Mouse (Mus musculus) midbrain, embryonic 10.5 days (tissue): ENCODE data around the gene Nadk2. TPM values are rescaled to one million over a fixed set of nuclear protein-coding genes. Genes with fewer than 3 reads are reported as not detected.

ENCODE experiments used
- DNase-seq: peaks from one replicate; pipeline ENCODE4 v3.0.0-alpha.2; 2017; ENCODE audit warnings: low spot score
- H3K27ac ChIP-seq: fragments of 300-500 bp; sonication (generic); replicated peaks from 2 replicates; pipeline ENCODE4 v1.5.1; 2016; ENCODE audit warnings: mild to moderate bottlenecking
- H3K27me3 ChIP-seq: fragments of 300-500 bp; sonication (generic); 2 replicates; pipeline ENCODE4 v1.6.1; 2016; ENCODE audit warnings: low read depth, mild to moderate bottlenecking; ENCODE audit not compliant: poor library complexity, severe bottlenecking
- H3K36me3 ChIP-seq: fragments of 300-500 bp; sonication (generic); 2 replicates; pipeline ENCODE4 v1.6.1; 2016; ENCODE audit warnings: mild to moderate bottlenecking, moderate library complexity
- H3K4me1 ChIP-seq: fragments of 300-500 bp; sonication (generic); 2 replicates; pipeline ENCODE4 v1.6.1; 2016
- H3K4me3 ChIP-seq: fragments of 300-500 bp; sonication (generic); 2 replicates; pipeline ENCODE4 v1.5.1; 2016; ENCODE audit warnings: mild to moderate bottlenecking, moderate library complexity
- H3K9me3 ChIP-seq: fragments of 300-500 bp; sonication (generic); replicated peaks from 2 replicates; pipeline ENCODE4 v1.6.1; 2016; ENCODE audit warnings: mild to moderate bottlenecking
- WGBS: fragments of 180-500 bp; shearing (Covaris S2); methylation state at CpG from one replicate; pipeline ENCODE4 v1.1.7; 2016; 5-methylcytosine and 5-hydroxymethylcytosine counted together
- polyA plus RNA-seq: library from polyadenylated mRNA; unstranded; fragments of >200 nt; fragmentation: Nextera tagmentation; extraction: Ambion mirVana; gene quantifications from 2 replicates; pipeline ENCODE4 v1.2.1, GENCODE M21; 2016

Gene Nadk2
- polyA plus RNA-seq: 31.8 and 36.1 TPM in 2 replicates

DNA sequence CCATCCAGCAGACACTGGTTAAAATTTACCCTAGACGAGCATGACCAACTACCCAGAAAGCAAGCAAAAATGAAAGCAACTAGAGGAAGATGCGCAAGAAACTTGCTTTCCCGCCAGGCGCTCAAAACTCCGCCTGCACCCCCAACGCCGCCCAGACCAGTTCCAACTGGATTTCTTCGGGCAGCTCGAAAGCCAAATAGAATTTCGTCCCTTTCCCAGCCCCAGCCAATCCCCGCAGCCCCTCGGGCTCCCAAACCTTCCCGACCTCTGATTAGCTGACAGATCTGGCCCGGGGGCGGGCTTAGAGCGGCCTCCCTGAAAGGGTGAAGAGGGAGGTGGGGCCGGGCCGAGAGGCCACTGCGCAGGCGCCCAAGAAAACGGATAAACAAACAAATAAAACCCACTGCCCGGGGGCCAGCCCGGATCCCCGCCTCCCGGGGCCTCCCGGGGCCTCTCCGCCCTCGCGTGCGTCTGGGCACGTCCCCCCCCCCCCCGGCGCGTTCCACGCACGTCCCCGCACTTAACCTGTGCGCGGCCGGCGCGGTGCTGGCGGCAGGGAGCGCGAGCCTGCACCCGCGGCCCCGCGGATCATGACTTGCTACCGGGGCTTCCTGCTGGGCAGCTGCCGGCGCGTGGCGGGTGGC is at the start of gene Nadk2:
Nadk2 (plus strand) TSS at position 349 of the 644 bp plus-strand sequence.
- peak; percentile 99 for DNase-seq
- peak within 1 kb of the TSS; percentile 98 for H3K27ac ChIP-seq
- under 1% methylated on average over 45 of the region's 54 CpGs for WGBS
- H3K4me3 ChIP-seq: peak within 1 kb of the TSS; percentile 97
- no peaks in the 10 kb centered on the region for H3K36me3 ChIP-seq
- H3K27me3 ChIP-seq: no peaks in the 10 kb centered on the region
- H3K9me3 ChIP-seq: no peaks in the 10 kb centered on the region
- H3K4me1 ChIP-seq: peaks cover 56% of the 10 kb centered on the region

DNA sequence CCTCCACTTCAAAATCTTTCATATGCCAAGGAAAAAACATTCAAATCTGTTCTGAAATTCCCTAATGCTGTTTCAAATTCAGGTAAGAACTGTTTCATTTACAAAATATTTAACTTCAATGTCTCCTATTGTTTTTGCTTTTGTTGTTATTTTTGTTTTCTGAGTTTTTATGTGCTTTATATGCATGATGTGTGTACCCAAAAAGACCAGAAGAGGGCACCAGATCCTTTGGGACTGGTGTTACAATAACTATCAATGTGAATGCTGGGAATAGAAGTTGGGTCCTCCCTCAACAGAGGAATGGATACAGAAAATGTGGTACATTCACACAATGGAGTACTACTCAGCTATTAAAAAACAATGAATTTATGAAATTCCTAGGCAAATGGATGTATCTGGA is 15.4 kb upstream of the Nadk2 start:
- no peak for DNase-seq
- Histone ChIP-seq H3K4me3 (no peak overlapping the region), H3K27ac (no peak overlapping the region)

GRCm38 (mm10) chr15:9059856-9060255 is 11.2 kb upstream of the Nadk2 start:
- H3K27ac ChIP-seq: no peak overlapping the region
- no peaks in the 10 kb centered on the region for H3K9me3 ChIP-seq
- DNase-seq: no peak
- no peak overlapping the region for H3K4me3 ChIP-seq
- no peaks in the 10 kb centered on the region for H3K27me3 ChIP-seq
- 83% methylated on average over 2 of the region's 2 CpGs for WGBS
- peaks cover 17% of the 10 kb centered on the region for H3K4me1 ChIP-seq
- H3K36me3 ChIP-seq: no peaks in the 10 kb centered on the region

More for the DNA sequence above, 15.4 kb upstream of the Nadk2 start:
- Histone ChIP-seq H3K4me1 (peaks cover 2% of the 10 kb centered on the region), H3K9me3 (no peaks in the 10 kb centered on the region), H3K36me3 (no peaks in the 10 kb centered on the region), H3K27me3 (no peaks in the 10 kb centered on the region)

DNA sequence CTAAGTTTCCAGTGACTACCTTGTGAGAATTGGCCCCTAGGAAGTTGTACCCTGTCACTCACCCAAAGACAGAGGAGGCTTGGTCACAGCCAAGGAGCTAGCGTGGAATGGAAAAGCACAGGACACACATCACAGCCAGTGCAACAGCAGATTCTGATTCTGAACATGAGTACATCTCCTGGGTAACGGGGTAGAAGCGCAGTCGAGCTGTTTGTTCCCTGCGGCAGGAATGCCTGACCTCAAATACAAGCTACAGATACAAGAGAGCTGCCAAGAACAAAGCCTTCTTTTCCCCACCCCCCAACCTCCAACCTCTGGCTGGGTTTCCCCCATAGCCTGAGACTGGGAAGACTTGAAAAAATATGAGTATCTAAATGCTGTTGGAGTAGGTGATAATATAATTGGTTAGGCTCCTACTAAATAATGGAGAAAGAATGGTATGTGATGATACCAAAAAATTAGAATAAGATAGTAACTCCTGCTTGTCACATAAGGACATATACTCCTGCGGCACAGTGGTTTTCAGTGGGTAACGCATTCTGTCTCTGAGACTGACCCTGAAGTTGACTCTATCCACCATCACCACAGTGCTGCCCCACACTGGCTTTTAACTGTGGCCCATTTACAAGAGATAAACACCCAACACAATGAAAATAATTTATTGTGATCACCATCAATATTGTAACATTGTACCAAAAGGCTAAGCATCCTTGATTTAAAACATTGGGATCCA is 9.7 kb upstream of the Nadk2 start:
- H3K36me3 ChIP-seq: no peaks in the 10 kb centered on the region
- H3K9me3 ChIP-seq: no peaks in the 10 kb centered on the region
- H3K27me3 ChIP-seq: no peaks in the 10 kb centered on the region
- H3K27ac ChIP-seq: peak overlapping the region; percentile 52; the same call in 1 of the 2 replicates
- WGBS: 53% methylated on average over 7 of the region's 7 CpGs
- DNase-seq: peak; percentile 49
- no peak overlapping the region for H3K4me3 ChIP-seq
- H3K4me1 ChIP-seq: peaks cover 17% of the 10 kb centered on the region

- Histone ChIP-seq H3K9me3 (no peaks in the 10 kb centered on the region), H3K27ac (no peak overlapping the region), H3K27me3 (no peaks in the 10 kb centered on the region), H3K4me3 (no peak overlapping the region), H3K36me3 (no peaks in the 10 kb centered on the region), H3K4me1 (peaks cover 37% of the 10 kb centered on the region)
- 93% methylated on average over 4 of the region's 4 CpGs for WGBS
- DNase-seq: no peak
Observed at GRCm38 (mm10) chr15:9068881-9069280, 2.2 kb upstream of the Nadk2 start.

DNA sequence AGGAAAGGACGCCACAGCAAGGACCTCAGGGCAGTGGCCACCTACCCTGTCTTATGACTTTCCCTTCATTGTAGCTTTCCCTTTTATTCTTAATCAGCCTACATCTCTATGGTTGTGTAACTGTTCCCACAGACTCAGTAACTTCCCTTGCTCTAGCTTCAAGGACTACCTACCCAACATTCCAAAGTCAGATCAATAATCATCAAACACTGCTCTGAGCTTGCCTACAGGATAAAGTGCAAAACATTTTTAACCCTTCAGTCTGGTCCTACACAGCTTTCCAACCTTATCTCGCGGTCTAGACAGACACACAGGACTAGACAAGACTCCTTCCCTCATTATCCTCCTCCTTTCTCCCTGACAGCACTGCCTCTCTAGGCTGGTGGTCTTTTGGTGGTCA is 707 bp upstream of the Nadk2 start:
- DNase-seq: no peak
- peak overlapping the region; percentile 97 for H3K4me3 ChIP-seq
- no peaks in the 10 kb centered on the region for H3K36me3 ChIP-seq
- 0% methylated on average over 3 of the region's 3 CpGs for WGBS
- H3K27ac ChIP-seq: peak overlapping the region; percentile 98
- H3K4me1 ChIP-seq: peaks cover 52% of the 10 kb centered on the region
- no peaks in the 10 kb centered on the region for H3K9me3 ChIP-seq
- H3K27me3 ChIP-seq: no peaks in the 10 kb centered on the region

- no peaks in the 10 kb centered on the region for H3K9me3 ChIP-seq
- WGBS: under 1% methylated on average over 66 of the region's 66 CpGs
- peaks cover 56% of the 10 kb centered on the region for H3K4me1 ChIP-seq
- no peaks in the 10 kb centered on the region for H3K27me3 ChIP-seq
- no peaks in the 10 kb centered on the region for H3K36me3 ChIP-seq
- H3K27ac ChIP-seq: peak overlapping the region; percentile 98
- peak overlapping the region; percentile 97 for H3K4me3 ChIP-seq
- peak; percentile 71 for DNase-seq
Observed at GRCm38 (mm10) chr15:9071556-9072544, 790 bp downstream of the Nadk2 start.

DNA sequence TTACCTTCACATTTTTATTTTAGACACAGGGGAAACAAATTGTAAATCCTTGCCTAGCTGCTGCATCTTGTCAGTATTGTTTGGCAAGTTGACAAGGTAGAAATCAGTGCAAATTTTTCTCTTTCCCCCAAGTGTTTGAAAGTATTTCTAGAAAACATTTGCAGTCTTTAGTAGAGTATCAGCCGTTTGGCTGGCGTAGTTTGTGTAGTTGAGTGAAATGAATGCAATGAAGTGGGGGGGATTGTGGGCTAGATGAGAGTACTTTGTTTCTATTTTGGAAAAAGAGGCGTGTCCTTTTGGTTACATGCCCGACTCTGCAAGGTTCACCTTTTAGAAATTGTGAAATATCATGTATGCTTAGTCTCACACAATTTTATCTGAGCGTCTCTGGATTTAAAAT is 1.6 kb downstream of the Nadk2 start:
- no peaks in the 10 kb centered on the region for H3K27me3 ChIP-seq
- peaks cover 56% of the 10 kb centered on the region for H3K4me1 ChIP-seq
- H3K27ac ChIP-seq: peak overlapping the region; percentile 98; the same call in 1 of the 2 replicates

GRCm38 (mm10) chr15:9073067-9073608 is 2.1 kb downstream of the Nadk2 start:
- Histone ChIP-seq H3K27me3 (no peaks in the 10 kb centered on the region), H3K4me3 (peak overlapping the region; percentile 97), H3K27ac (no peak overlapping the region), H3K4me1 (peaks cover 56% of the 10 kb centered on the region), H3K36me3 (no peaks in the 10 kb centered on the region), H3K9me3 (no peaks in the 10 kb centered on the region)
- no peak for DNase-seq
- 61% methylated on average over 12 of the region's 12 CpGs for WGBS

More for the DNA sequence above, 1.6 kb downstream of the Nadk2 start:
- no peaks in the 10 kb centered on the region for H3K36me3 ChIP-seq
- peak overlapping the region; percentile 97 for H3K4me3 ChIP-seq
- no peaks in the 10 kb centered on the region for H3K9me3 ChIP-seq
- DNase-seq: no peak
- 43% methylated on average over 5 of the region's 5 CpGs for WGBS

DNA sequence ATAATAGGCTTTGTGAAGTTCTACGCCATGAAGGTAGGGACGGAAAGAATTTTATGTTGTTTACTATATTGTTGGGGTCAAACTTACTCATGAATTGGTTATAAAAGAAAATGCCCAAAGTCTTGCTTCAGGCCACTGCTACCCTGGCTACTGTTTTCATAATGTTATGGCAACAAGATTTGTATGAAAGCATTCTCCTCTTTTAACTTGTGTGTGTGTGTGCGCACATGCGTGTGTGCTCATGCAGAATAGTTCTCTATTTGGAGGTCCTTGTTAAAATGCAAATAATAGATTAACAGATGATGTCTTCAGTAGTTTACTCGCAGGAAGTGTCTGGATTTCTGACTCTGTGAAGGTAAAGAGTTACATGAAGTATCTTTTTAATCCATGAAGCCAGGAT is 2.6 kb downstream of the Nadk2 start:
- peak overlapping the region; percentile 97; the same call in 1 of the 2 replicates for H3K4me3 ChIP-seq
- DNase-seq: no peak
- H3K9me3 ChIP-seq: no peaks in the 10 kb centered on the region
- H3K27me3 ChIP-seq: no peaks in the 10 kb centered on the region
- no peak overlapping the region for H3K27ac ChIP-seq
- no peaks in the 10 kb centered on the region for H3K36me3 ChIP-seq
- H3K4me1 ChIP-seq: peaks cover 59% of the 10 kb centered on the region
- WGBS: 81% methylated on average over 5 of the region's 5 CpGs

- 41% methylated on average over 2 of the region's 2 CpGs for WGBS
- H3K27ac ChIP-seq: no peak overlapping the region
- no peak overlapping the region for H3K4me3 ChIP-seq
- H3K27me3 ChIP-seq: no peaks in the 10 kb centered on the region
- no peaks in the 10 kb centered on the region for H3K36me3 ChIP-seq
- DNase-seq: no peak
- H3K9me3 ChIP-seq: no peaks in the 10 kb centered on the region
- peaks cover 61% of the 10 kb centered on the region for H3K4me1 ChIP-seq
Observed at GRCm38 (mm10) chr15:9074139-9074538, 3.1 kb downstream of the Nadk2 start.

DNA sequence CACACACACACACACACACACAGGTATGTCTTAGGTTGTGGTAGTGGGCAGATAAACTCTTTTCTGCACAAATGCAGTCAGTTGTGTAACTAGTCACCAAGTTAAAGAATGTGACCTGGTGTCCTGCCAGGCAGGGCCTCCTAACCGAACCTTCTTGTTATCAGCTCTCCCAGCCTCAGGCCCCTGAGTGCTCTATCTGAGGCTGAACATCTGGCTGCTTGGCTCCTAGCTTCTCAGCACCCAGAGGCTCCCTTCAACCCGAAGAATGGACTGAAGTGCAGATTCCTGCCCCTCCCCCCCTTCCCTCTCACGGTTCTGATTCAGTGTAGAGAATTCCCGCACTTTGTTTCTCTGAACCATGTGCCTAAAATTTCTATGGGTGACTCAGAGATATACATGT is 3.6 kb downstream of the Nadk2 start:
- H3K4me1 ChIP-seq: peaks cover 64% of the 10 kb centered on the region
- no peak overlapping the region; the same call in 1 of the 2 replicates for H3K27ac ChIP-seq
- H3K36me3 ChIP-seq: no peaks in the 10 kb centered on the region
- no peak overlapping the region for H3K4me3 ChIP-seq
- H3K27me3 ChIP-seq: no peaks in the 10 kb centered on the region
- 27% methylated on average over 4 of the region's 4 CpGs for WGBS
- H3K9me3 ChIP-seq: no peaks in the 10 kb centered on the region
- no peak for DNase-seq
